Mouse (Mus musculus) activated CD4-positive, CD25-positive, alpha-beta regulatory T cell, adult 9 weeks (primary cell): ENCODE measurements around the gene Primpol. TPM values are rescaled to one million over a fixed set of nuclear protein-coding genes. Genes with fewer than 3 reads are reported as not detected.

Experiments used
- polyA plus RNA-seq: library from polyadenylated mRNA; unstranded; fragments of 100-300 nt; shearing (Covaris generic); gene quantifications from one replicate; pipeline ENCODE4 v1.2.1, GENCODE M21; 2017

The Primpol gene
- 39.0 TPM for polyA plus RNA-seq

DNA sequence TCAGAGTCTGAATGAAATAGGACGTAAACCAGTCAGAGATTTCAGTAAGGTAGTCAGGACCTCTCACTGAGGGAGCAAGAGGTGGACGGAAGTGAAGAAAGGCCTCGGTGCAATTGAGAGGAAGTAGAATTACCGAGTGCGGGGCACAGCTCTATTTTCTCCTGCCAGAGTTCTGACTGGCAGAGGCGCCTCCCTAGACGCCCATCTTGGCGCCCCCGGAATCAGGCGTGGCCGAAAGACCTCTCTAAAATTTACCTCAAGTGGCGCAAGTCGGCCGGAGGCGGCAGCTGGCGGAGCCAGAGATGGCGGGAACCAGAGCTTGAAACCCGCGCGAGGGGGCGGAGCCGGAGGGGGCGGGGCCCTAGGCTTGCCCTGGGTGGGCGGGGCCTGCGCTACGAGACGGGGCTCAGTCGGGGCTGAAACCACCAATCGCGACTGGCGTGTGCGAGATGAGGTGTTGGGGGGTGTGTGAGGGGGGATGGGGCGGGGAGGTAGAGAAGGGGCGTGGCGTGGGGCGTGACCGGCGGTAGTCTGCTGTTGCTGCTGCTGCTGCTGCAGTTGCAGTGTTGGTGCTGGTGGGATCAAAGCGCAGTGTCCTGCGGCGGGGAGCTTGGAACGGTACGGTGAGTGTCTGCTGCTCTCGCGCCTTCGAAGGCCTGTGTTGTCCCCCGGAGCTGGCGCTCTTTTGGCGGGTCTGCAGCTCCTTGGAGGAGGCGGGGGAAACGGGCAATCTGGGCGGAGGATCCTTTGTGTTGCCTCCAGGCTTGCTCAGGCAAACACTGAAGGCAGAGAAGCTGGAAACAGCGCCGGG, at the start of gene Primpol, which contains the start of gene Casp3:
Gene Primpol, minus strand, starts transcription at position 334 of the 811 bp plus-strand sequence.
Gene Casp3, plus strand, starts transcription at position 413 of the 811 bp plus-strand sequence.

DNA sequence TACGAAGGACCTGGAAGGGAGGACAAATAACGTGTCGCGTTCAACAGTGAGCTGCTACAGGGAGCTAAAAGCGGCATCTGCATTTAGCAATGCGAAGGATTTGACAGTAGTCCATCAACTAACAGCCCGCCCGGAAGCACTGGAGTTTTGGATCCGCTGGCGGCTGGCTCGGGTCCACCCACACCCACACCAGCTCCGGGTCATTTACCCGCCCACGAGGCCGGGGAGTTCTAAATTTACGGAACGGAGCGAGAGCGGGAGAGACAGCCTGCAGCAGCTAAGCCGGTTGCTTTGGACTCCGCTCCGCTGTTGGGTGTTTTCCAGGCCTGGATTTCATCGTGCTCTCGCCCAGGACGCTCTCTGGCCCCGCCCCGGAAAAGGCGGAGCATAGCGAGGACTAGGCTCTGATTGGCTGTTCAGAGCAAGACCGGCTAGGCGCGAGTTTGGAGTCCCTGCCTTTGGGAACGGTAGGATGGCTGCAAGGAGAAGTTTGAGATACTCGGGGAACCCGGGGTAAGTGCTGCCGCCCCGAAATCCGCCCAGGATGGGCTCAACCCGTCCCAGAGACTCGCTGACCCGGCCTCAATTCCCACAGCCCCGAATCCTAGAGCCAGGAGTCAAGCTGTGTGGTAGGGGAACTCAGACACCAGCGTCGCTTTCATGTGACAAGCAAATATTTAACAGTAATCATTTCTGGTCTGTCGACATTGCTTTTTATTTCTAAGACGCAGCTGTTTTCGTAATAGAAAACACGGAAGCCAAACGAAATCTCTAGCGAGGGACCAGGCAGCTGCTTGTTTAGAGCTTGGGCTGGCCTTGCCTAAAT, 65.2 kb downstream of the Primpol start, which contains the start of gene Cenpu:
Gene Cenpu, plus strand, starts transcription at position 414 of the 826 bp plus-strand sequence.

Other genes starting within 250 kb of the Primpol start
- 11.6 TPM for gene Acsl1, start 146.2 kb downstream of the Primpol start, polyA plus RNA-seq
- gene Cenpu, start 65.2 kb downstream of the Primpol start, polyA plus RNA-seq, result 4.7 TPM
- gene Casp3, start 79 bp upstream of the Primpol start, polyA plus RNA-seq, result 72.9 TPM
- 216 TPM for gene Irf2, start 122.5 kb upstream of the Primpol start, polyA plus RNA-seq